8 mouse cellular contexts compared by ENCODE assay signal in genomic region chr5:149335563-149336238, GRCm38 (mm10).
DNase-seq lines count a peak whose midpoint lies in the region; ATAC-seq lines count a peak whose summit lies in the region.

No protein-coding gene starts in this region.

- H3K4me1 ChIP-seq in hindbrain, embryonic 14.5 days (replicated peaks; ENCODE audit: control insufficient read depth, insufficient read depth, low read length): no peaks in the 10 kb centered on the region

- WGBS in hindbrain, embryonic 14.5 days: 45% methylated on average over 21 of the region's 21 CpGs

- peak; percentile 93 for DNase-seq in NIH3T3 (ENCODE audit: low read depth)
- DNase-seq in cerebellum, postnatal 10 days: peak; percentile 94 to 95
- DNase-seq in frontal cortex, postnatal 36 days (ENCODE audit: low spot score in 2 of 2): peak; percentile 85 to 87
- peak; percentile 86 for DNase-seq in hindbrain, embryonic 14.5 days (ENCODE audit: low spot score)
- peak; percentile 79 to 89 for DNase-seq in layer of hippocampus, postnatal 25 days (ENCODE audit: extremely low spot score in 1 of 2, low spot score in 1 of 2)
- peak; percentile 83 for DNase-seq in lung, postnatal 25 days (ENCODE audit: low spot score)
- DNase-seq in retina, embryonic 14.5 days (ENCODE audit: low spot score): peak; percentile 92
- DNase-seq in thymus, postnatal 25 days: peak; percentile 89

- H3K27me3 ChIP-seq in hindbrain, embryonic 14.5 days (ENCODE audit: control insufficient read depth, insufficient read depth, low read length): no peaks in the 10 kb centered on the region

- H3K4me2 ChIP-seq in hindbrain, embryonic 14.5 days (replicated peaks): no peak overlapping the region

- H3K4me3 ChIP-seq in hindbrain, embryonic 14.5 days (replicated peaks; ENCODE audit: low read length): no peak overlapping the region

- peak; percentile 76 for ATAC-seq in hindbrain, embryonic 14.5 days (ENCODE audit: low FRiP score)

- no peak overlapping the region for H3K27ac ChIP-seq in hindbrain, embryonic 14.5 days

- H3K36me3 ChIP-seq in hindbrain, embryonic 14.5 days (replicated peaks; ENCODE audit: control insufficient read depth, insufficient read depth): no peaks in the 10 kb centered on the region

- no peaks in the 10 kb centered on the region for H3K9me3 ChIP-seq in hindbrain, embryonic 14.5 days (ENCODE audit: control insufficient read depth, low read length)

- H3K9ac ChIP-seq in hindbrain, embryonic 14.5 days: no peak overlapping the region
